Mouse (Mus musculus): ENCODE data around the gene Htatsf1. TPM values are rescaled to one million over a fixed set of nuclear protein-coding genes. Genes with fewer than 3 reads are reported as not detected.

Gene Htatsf1
- polyA plus RNA-seq (2012; rRNA removed), result 44.2 and 48.3 TPM in 2 replicates

DNA sequence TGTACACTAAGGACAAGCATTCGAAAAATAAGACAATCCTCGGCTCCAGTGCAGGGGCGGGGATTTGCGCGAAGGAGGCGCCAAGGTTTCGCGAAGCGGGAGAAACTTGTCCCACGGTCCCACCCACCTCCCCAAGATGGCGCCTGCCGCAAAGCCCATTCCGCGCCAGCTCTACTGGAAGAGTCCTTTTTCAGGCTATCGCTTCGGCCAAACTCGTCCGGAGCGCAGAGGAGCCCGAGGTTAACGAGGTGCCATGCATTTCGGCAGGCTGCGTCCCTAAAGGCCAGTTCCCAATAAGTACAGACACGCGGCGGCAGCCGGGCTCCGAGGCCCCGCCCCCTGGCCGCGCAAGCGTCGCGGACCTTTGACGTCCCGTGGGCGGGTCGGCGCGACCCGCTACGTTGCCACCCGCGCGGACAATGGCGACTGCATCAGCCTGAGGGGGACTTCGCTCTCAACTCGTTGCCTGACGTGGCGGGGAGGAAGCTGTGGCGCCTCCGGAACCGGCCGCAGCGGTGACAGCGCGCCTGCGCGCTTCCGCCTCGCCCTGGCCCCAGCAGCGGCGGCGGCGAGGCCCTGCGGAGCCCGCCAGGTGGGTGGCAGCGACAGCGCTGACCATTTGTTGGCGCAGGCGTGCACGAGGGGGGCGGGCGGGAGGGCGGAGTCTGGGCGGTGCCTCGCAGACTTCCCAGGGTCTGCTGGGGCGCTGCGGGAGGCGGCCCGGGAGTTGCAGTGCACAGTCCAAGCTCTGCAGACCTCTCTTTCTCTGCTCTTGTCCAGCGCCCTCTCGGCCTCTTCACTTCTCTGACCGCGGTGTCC lies at the start of gene Htatsf1:
Gene Htatsf1, plus strand, starts transcription at position 410 of the 819 bp plus-strand sequence.
- DNase-seq, result peak; percentile 80 to 90
- peak within 1 kb of the TSS; percentile 100 for H3K4me3 ChIP-seq (replicated peaks; ENCODE audit: insufficient read depth, low read depth, low read length)
- WGBS, result 10% methylated on average over 83 of the region's 85 CpGs
- H3K27ac ChIP-seq (ENCODE audit: insufficient read depth, low read length), result peak within 1 kb of the TSS; percentile 98
- TF ChIP-seq CTCF (IDR thresholded peaks at IDR 0.05; ENCODE audit: borderline replicate concordance, insufficient read depth, low read depth, low read length) (no peak), POLR2A (IDR thresholded peaks at IDR 0.05; ENCODE audit: borderline replicate concordance, insufficient read depth, low read length) (peak; percentile 56; the same call in 1 of the 2 replicates)
- no peaks in the 10 kb centered on the region for H3K27me3 ChIP-seq (ENCODE audit: control insufficient read depth, insufficient read depth, low read length)
- H3K4me1 ChIP-seq (ENCODE audit: control insufficient read depth, insufficient read depth, low read length), result no peaks in the 10 kb centered on the region

GRCm38 (mm10) chrX:57012891-57013290 lies 40.5 kb upstream of the Htatsf1 start:
- Histone ChIP-seq H3K4me3 (replicated peaks; ENCODE audit: insufficient read depth, low read depth, low read length) (no peak overlapping the region), H3K27me3 (ENCODE audit: control insufficient read depth, insufficient read depth, low read length) (no peaks in the 10 kb centered on the region), H3K27ac (ENCODE audit: insufficient read depth, low read length) (no peak overlapping the region), H3K4me1 (ENCODE audit: control insufficient read depth, insufficient read depth, low read length) (no peaks in the 10 kb centered on the region)
- no peak for DNase-seq
- WGBS, result 70% methylated on average over 2 of the region's 2 CpGs
- TF ChIP-seq CTCF (IDR thresholded peaks at IDR 0.05; ENCODE audit: borderline replicate concordance, insufficient read depth, low read depth, low read length) (no peak), POLR2A (IDR thresholded peaks at IDR 0.05; ENCODE audit: borderline replicate concordance, insufficient read depth, low read length) (no peak)

DNA sequence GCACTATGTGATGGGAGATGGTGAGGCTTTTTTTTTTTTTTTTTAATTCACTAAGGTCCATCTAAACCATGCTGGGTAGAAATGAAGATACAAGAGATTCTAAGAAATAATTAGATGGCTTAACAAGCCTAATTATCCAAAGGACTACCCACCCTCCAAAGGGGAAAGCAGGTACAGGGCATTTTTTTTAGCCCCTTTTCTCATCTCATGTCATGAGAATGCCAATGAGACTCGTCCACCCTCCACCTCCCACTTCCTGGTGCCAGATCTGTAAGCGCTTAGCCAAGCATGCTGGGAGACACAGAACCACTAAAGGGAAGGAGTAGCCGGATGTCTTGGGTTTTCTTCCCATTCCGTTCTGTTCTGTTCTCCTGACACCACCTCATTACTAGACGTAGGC lies 10.6 kb upstream of the Htatsf1 start, which contains the start of gene Brs3:
Gene Brs3, plus strand, starts transcription at position 301 of the 400 bp plus-strand sequence.
- no peak for DNase-seq
- no peaks in the 10 kb centered on the region for H3K4me1 ChIP-seq (ENCODE audit: control insufficient read depth, insufficient read depth, low read length)
- H3K4me3 ChIP-seq (replicated peaks; ENCODE audit: insufficient read depth, low read depth, low read length), result no peak within 1 kb of the TSS
- no peak within 1 kb of the TSS for H3K27ac ChIP-seq (ENCODE audit: insufficient read depth, low read length)
- no peaks in the 10 kb centered on the region for H3K27me3 ChIP-seq (ENCODE audit: control insufficient read depth, insufficient read depth, low read length)
- TF ChIP-seq CTCF (IDR thresholded peaks at IDR 0.05; ENCODE audit: borderline replicate concordance, insufficient read depth, low read depth, low read length), result no peak
- TF ChIP-seq POLR2A (IDR thresholded peaks at IDR 0.05; ENCODE audit: borderline replicate concordance, insufficient read depth, low read length), result no peak
- WGBS, result 66% methylated on average over 5 of the region's 5 CpGs

- TF ChIP-seq CTCF (IDR thresholded peaks at IDR 0.05; ENCODE audit: borderline replicate concordance, insufficient read depth, low read depth, low read length), result no peak
- TF ChIP-seq POLR2A (IDR thresholded peaks at IDR 0.05; ENCODE audit: borderline replicate concordance, insufficient read depth, low read length), result no peak
- Histone ChIP-seq H3K4me3 (replicated peaks; ENCODE audit: insufficient read depth, low read depth, low read length) (no peak overlapping the region), H3K27ac (ENCODE audit: insufficient read depth, low read length) (no peak overlapping the region), H3K27me3 (ENCODE audit: control insufficient read depth, insufficient read depth, low read length) (no peaks in the 10 kb centered on the region), H3K4me1 (ENCODE audit: control insufficient read depth, insufficient read depth, low read length) (no peaks in the 10 kb centered on the region)
- 86% methylated on average over 6 of the region's 6 CpGs for WGBS
- no peak for DNase-seq
These were observed 9.5 kb upstream of the Htatsf1 start for GRCm38 (mm10) chrX:57043869-57044268.

- 10% methylated on average over 4 of the region's 4 CpGs for WGBS
- Histone ChIP-seq H3K27me3 (ENCODE audit: control insufficient read depth, insufficient read depth, low read length) (no peaks in the 10 kb centered on the region), H3K4me1 (ENCODE audit: control insufficient read depth, insufficient read depth, low read length) (no peaks in the 10 kb centered on the region), H3K27ac (ENCODE audit: insufficient read depth, low read length) (peak overlapping the region; percentile 98), H3K4me3 (replicated peaks; ENCODE audit: insufficient read depth, low read depth, low read length) (peak overlapping the region; percentile 100)
- no peak for TF ChIP-seq POLR2A (IDR thresholded peaks at IDR 0.05; ENCODE audit: borderline replicate concordance, insufficient read depth, low read length)
- no peak for TF ChIP-seq CTCF (IDR thresholded peaks at IDR 0.05; ENCODE audit: borderline replicate concordance, insufficient read depth, low read depth, low read length)
- DNase-seq, result no peak
These were observed 572 bp upstream of the Htatsf1 start for GRCm38 (mm10) chrX:57052848-57053173.

DNA sequence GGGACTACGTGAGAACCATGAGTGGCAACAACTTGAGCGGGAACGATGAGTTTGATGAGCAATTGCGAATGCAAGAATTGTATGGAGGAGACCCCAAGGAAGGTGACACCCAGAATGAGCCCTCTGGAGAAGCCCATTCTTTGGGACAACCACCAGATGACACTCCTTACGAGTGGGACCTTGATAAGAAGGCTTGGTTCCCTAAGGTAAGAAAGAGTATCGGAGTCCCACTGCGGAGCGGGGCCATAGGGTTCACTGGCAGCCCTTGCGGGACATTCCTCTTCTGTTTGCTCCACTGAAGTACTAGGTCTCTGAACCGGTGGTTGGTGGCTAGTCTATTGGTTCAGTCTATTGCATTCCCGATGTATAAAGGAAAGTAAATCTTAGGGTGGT lies 606 bp downstream of the Htatsf1 start:
- WGBS, result 8% methylated on average over 11 of the region's 11 CpGs
- Histone ChIP-seq H3K4me3 (replicated peaks; ENCODE audit: insufficient read depth, low read depth, low read length) (peak overlapping the region; percentile 100), H3K27me3 (ENCODE audit: control insufficient read depth, insufficient read depth, low read length) (no peaks in the 10 kb centered on the region), H3K27ac (ENCODE audit: insufficient read depth, low read length) (no peak overlapping the region), H3K4me1 (ENCODE audit: control insufficient read depth, insufficient read depth, low read length) (no peaks in the 10 kb centered on the region)
- TF ChIP-seq CTCF (IDR thresholded peaks at IDR 0.05; ENCODE audit: borderline replicate concordance, insufficient read depth, low read depth, low read length), result no peak
- no peak for TF ChIP-seq POLR2A (IDR thresholded peaks at IDR 0.05; ENCODE audit: borderline replicate concordance, insufficient read depth, low read length)
- DNase-seq, result no peak

GRCm38 (mm10) chrX:57081496-57081895 lies 28.1 kb downstream of the Htatsf1 start:
- Histone ChIP-seq H3K4me3 (replicated peaks; ENCODE audit: insufficient read depth, low read depth, low read length) (no peak overlapping the region), H3K27me3 (ENCODE audit: control insufficient read depth, insufficient read depth, low read length) (no peaks in the 10 kb centered on the region), H3K4me1 (ENCODE audit: control insufficient read depth, insufficient read depth, low read length) (no peaks in the 10 kb centered on the region), H3K27ac (ENCODE audit: insufficient read depth, low read length) (no peak overlapping the region)
- 56% methylated on average over 5 of the region's 5 CpGs for WGBS
- no peak for DNase-seq
- TF ChIP-seq POLR2A (IDR thresholded peaks at IDR 0.05; ENCODE audit: borderline replicate concordance, insufficient read depth, low read length), result no peak
- no peak for TF ChIP-seq CTCF (IDR thresholded peaks at IDR 0.05; ENCODE audit: borderline replicate concordance, insufficient read depth, low read depth, low read length)

DNA sequence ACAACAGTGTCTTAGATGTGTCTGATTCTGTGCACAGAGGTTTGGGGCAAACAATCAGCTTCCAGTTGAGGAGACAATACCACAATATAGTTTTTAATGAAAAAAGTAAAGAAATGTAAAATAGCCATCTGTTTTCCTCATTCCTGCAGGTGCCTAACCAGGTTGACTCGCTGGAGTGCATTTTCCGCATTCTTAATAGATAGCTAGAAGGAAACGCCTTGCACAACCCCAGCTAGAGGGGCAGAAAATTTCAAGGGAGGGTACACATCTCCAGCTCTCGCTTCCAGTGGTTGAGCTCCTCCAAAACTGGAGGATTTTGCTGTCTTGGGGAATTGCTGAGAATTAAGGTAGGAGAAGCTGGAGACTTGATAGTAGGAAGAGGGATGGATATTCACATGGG lies 34.4 kb downstream of the Htatsf1 start, which contains the start of gene Vgll1:
Gene Vgll1, plus strand, starts transcription at position 301 of the 400 bp plus-strand sequence.
- WGBS, result 82% methylated on average over 4 of the region's 4 CpGs
- Histone ChIP-seq H3K27me3 (ENCODE audit: control insufficient read depth, insufficient read depth, low read length) (no peaks in the 10 kb centered on the region), H3K4me1 (ENCODE audit: control insufficient read depth, insufficient read depth, low read length) (no peaks in the 10 kb centered on the region)

More for the DNA sequence above, 34.4 kb downstream of the Htatsf1 start, which contains the start of gene Vgll1:
- H3K27ac ChIP-seq (ENCODE audit: insufficient read depth, low read length), result no peak within 1 kb of the TSS
- TF ChIP-seq POLR2A (IDR thresholded peaks at IDR 0.05; ENCODE audit: borderline replicate concordance, insufficient read depth, low read length), result no peak
- no peak for TF ChIP-seq CTCF (IDR thresholded peaks at IDR 0.05; ENCODE audit: borderline replicate concordance, insufficient read depth, low read depth, low read length)
- no peak within 1 kb of the TSS for H3K4me3 ChIP-seq (replicated peaks; ENCODE audit: insufficient read depth, low read depth, low read length)
- no peak for DNase-seq
